Mouse (Mus musculus) heart, adult 2 months (tissue): ENCODE results near the gene Rab11a. TPM values are rescaled to one million over a fixed set of nuclear protein-coding genes. Genes with fewer than 3 reads are reported as not detected.
"Not testable (repeated sequence)": the region's sequence is repeated elsewhere in the genome, so short reads cannot be mapped to it uniquely, and the experiment has no call there.

ENCODE experiments used
- DNase-seq, 2 experiments: peaks; one replicate each; pipeline ENCODE4 v3.0.0; 2021
- H3K27ac ChIP-seq: fragments of 200-600 bp; 2 replicates; pipeline ENCODE4 v1.8.1; 2022
- H3K27me3 ChIP-seq: fragments of 200-500 bp; 2 replicates; pipeline ENCODE4 v1.6.1; 2012; ENCODE audit warnings: mild to moderate bottlenecking, low read length, inconsistent platforms, mixed read lengths; ENCODE audit not compliant: control insufficient read depth, insufficient read depth
- H3K36me3 ChIP-seq: fragments of 200-500 bp; 2 replicates; pipeline ENCODE4 v1.6.1; 2012; ENCODE audit warnings: low read length, inconsistent platforms; ENCODE audit not compliant: control insufficient read depth, insufficient read depth
- H3K4me1 ChIP-seq: fragments of 200-500 bp; 2 replicates; pipeline ENCODE4 v1.6.1; 2011; ENCODE audit warnings: low read length; ENCODE audit not compliant: control insufficient read depth, insufficient read depth
- H3K4me3 ChIP-seq: fragments of 200-600 bp; 2 replicates; pipeline ENCODE4 v1.8.1; 2022
- H3K79me2 ChIP-seq: fragments of 200-500 bp; replicated peaks from 2 replicates; pipeline ENCODE4 v1.6.1; 2012; ENCODE audit warnings: mild to moderate bottlenecking, inconsistent platforms, low read length, moderate library complexity, mixed read lengths; ENCODE audit not compliant: control insufficient read depth, insufficient read depth
- H3K9ac ChIP-seq: fragments of 200-500 bp; 2 replicates; pipeline ENCODE4 v1.6.1; 2012; ENCODE audit warnings: low read depth, mild to moderate bottlenecking, control low read depth, inconsistent platforms, low read length, mixed read lengths
- CTCF ChIP-seq: fragments of 200-600 bp; IDR thresholded peaks from 2 replicates; pipeline ENCODE4 v1.8.1; 2022; ENCODE audit warnings: antibody characterized with exemption, mild to moderate bottlenecking, moderate library complexity
- EP300 ChIP-seq: fragments of 200-500 bp; IDR thresholded peaks from 2 replicates; pipeline ENCODE4 v1.6.1; 2011; ENCODE audit warnings: low read depth, low read length, control low read depth; ENCODE audit not compliant: insufficient read depth
- POLR2A ChIP-seq: fragments of 200-500 bp; IDR thresholded peaks from 2 replicates; pipeline ENCODE4 v1.6.1; 2011; ENCODE audit warnings: mild to moderate bottlenecking, low read depth, low read length, control low read depth; ENCODE audit not compliant: insufficient read depth
- WGBS: fragments of 180-500 bp; shearing (Covaris S2); methylation state at CpG from one replicate; pipeline ENCODE4 v1.1.7; 2018; 5-methylcytosine and 5-hydroxymethylcytosine counted together
- intact Hi-C: fragments of 180-260 bp; cut with DNase I; formaldehyde crosslinking; loops from one replicate; pipeline ENCODE4 v1.15.1; 2025
- microRNA-seq, 2 experiments: library from miRNA; unstranded; fragments of <30 nt; microRNA quantifications; one replicate each; pipeline ENCODE4 v1.2.0; 2021
- polyA plus RNA-seq: library from polyadenylated mRNA; depleted of rRNA; stranded (reverse); fragments of >200 nt; gene quantifications from 2 replicates; pipeline ENCODE4 v1.2.3, GENCODE M21; 2012; rRNA removed
- total RNA-seq, 2 experiments: library from RNA; stranded (reverse); gene quantifications; 2 replicates each; pipeline ENCODE4 v1.2.3; 2021

Rab11a gene
- total and polyA plus RNA-seq, 3 experiments = 79.0 to 162 (median 154) TPM

DNA sequence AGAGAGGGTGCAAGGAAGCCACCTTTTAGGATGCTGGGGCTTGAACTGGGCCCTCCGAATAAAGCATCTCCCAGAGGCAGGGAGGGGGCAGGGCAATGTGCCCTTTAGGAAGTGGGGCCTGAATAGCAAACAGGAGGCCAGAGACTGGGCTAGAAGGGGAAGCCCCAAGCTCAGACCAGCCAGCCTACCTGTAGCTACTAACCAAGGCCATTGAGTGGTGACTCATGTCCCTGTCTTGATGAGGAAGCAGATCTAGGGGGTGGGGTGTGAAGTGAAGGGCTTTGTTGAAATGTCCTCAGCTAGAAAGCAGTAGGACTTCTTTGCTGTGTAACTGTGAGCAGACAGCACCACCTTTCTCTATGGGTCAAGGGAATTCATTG is 49.6 kb downstream of the Rab11a start:
- no peaks in the 10 kb centered on the region for H3K79me2 ChIP-seq
- H3K4me3 ChIP-seq = no peak overlapping the region
- WGBS = 67% methylated on average over 1 of the region's 1 CpGs
- no peak overlapping the region for H3K9ac ChIP-seq
- no peak for TF ChIP-seq CTCF
- no peak for TF ChIP-seq POLR2A
- no peaks in the 10 kb centered on the region for H3K36me3 ChIP-seq
- H3K27me3 ChIP-seq = no peaks in the 10 kb centered on the region
- no peak for DNase-seq
- H3K27ac ChIP-seq = no peak overlapping the region
- intact Hi-C loops = no loop called here
- H3K4me1 ChIP-seq = no peaks in the 10 kb centered on the region

DNA sequence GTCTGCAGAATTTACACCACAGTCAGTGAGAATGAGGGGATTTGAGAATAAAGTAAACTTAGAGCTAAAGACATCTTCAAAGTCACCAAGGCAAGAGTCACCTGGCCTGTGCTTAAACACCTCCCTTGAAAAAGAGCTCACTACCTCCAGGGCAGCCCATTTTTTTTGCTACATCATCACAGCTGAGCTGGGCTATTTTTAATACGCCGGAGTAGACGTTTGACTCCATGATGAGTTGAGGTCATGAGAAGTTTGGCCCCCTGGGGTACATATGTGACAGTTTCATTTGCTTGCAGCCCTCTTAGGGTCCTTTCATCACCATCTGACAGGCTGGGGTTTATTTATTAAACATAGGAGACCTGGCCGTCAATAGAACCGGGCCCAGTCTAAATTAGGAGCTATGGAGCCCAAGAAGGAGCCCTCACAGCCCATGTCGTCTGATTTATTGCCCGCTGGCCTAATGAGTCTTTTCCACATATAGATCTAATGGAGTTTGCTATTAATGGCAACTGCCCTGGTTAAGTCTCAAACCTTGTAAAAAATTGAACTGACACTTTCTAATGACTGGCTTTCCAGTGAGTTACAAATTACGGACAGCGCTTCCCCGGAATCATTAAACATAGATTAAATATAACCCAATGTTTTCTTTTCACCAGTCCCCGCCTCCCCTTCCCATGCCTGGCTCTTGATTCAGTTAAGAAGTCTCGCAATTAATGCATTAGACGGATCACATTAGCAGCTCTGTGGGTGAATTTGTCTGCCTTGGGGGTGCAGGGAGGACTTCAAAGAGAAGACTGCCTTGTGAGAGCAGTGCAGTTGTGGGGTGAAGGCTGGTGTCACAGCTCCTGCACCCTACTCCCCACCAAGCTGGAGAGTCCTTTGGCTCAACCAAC is 50.2 kb downstream of the Rab11a start:
- H3K4me1 ChIP-seq = no peaks in the 10 kb centered on the region
- WGBS = 79% methylated on average over 13 of the region's 13 CpGs
- intact Hi-C loops = no loop called here
- H3K27ac ChIP-seq = no peak overlapping the region
- no peak overlapping the region for H3K4me3 ChIP-seq
- TF ChIP-seq POLR2A (no peak), EP300 (no peak), CTCF (no peak)
- DNase-seq = no peak
- no peaks in the 10 kb centered on the region for H3K36me3 ChIP-seq
- H3K27me3 ChIP-seq = no peaks in the 10 kb centered on the region
- no peak overlapping the region for H3K9ac ChIP-seq
- no peaks in the 10 kb centered on the region for H3K79me2 ChIP-seq

- H3K9ac ChIP-seq, DNase-seq, intact Hi-C loops, H3K27me3 ChIP-seq, H3K27ac ChIP-seq, H3K79me2 ChIP-seq, H3K4me3 ChIP-seq, H3K36me3 ChIP-seq, H3K4me1 ChIP-seq: not testable (repeated sequence)
- WGBS = 33% methylated on average over 9 of the region's 11 CpGs
Measured at GRCm38 (mm10) chr9:64671341-64672319, 65.9 kb downstream of the Rab11a start.

GRCm38 (mm10) chr9:64668001-64668400 is 69.6 kb downstream of the Rab11a start:
- Histone ChIP-seq H3K27me3 (no peaks in the 10 kb centered on the region), H3K36me3 (no peaks in the 10 kb centered on the region), H3K4me1 (no peaks in the 10 kb centered on the region), H3K79me2 (no peaks in the 10 kb centered on the region), H3K9ac (no peak overlapping the region), H3K4me3 (no peak overlapping the region), H3K27ac (no peak overlapping the region)
- TF ChIP-seq CTCF = no peak
- no peak for DNase-seq
- 67% methylated on average over 2 of the region's 2 CpGs for WGBS
- intact Hi-C loops = no loop called here

DNA sequence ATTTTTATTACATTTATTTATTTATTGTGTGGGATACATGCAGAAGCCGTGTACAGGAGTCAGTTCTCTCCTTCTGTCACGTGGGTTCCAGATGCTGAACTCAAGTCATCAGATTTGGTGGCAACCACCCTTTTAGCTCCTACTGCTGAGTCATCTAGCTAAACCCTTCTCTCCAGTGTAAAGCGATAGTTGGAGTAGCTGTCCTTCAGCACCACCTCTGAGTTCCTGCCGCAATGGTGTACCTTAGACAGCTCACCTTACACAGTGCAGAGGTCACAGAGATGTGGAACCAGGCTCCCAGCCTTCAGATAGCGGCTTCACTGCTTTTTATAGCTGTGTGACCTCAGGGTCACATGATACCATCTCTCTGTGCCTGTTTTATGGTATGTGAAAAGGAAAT is 70.0 kb downstream of the Rab11a start:
- Histone ChIP-seq H3K4me3 (no peak overlapping the region), H3K4me1 (no peaks in the 10 kb centered on the region), H3K9ac (no peak overlapping the region), H3K27me3 (no peaks in the 10 kb centered on the region), H3K27ac (no peak overlapping the region), H3K79me2 (no peaks in the 10 kb centered on the region), H3K36me3 (no peaks in the 10 kb centered on the region)
- no peak for TF ChIP-seq EP300
- TF ChIP-seq POLR2A = no peak
- no peak for TF ChIP-seq CTCF
- intact Hi-C loops = no loop called here
- no peak for DNase-seq
- 5% methylated on average over 5 of the region's 5 CpGs for WGBS

DNA sequence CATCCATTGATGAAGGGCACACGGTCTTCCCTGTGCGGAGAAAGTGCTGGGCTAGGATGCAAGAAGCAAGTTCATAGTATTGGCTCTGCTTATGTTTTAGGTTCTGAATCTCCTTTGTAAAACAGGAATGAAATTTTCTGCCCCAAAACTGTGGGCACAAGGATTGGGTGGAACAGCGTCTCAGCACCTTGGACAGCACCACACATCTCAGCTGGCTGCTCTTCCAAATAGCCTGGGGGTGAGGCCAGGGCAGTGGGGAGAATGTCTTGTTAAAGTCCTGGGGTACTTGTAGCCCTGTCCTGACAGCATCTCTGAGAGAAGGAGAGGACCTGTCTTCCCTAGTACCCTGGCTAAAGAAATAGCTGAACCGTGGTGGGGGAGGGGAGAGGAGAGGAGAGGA is 71.0 kb downstream of the Rab11a start:
- Histone ChIP-seq H3K27me3 (no peaks in the 10 kb centered on the region), H3K9ac (no peak overlapping the region), H3K4me1 (no peaks in the 10 kb centered on the region), H3K4me3 (no peak overlapping the region), H3K36me3 (no peaks in the 10 kb centered on the region), H3K79me2 (no peaks in the 10 kb centered on the region), H3K27ac (no peak overlapping the region)
- DNase-seq = no peak
- 31% methylated on average over 4 of the region's 4 CpGs for WGBS
- intact Hi-C loops = no loop called here
- TF ChIP-seq POLR2A (no peak), EP300 (no peak), CTCF (no peak)

Small RNAs within 50 kb of the gene (microRNA-seq; reads per million reads assigned to microRNA genes)
- gene Gm47308 = 0 reads per million in 2 experiments

Other genes starting within 250 kb of the Rab11a start
- gene Dennd4a, start 73.6 kb upstream of the Rab11a start, total RNA-seq = 10 to 100 TPM in 1 of 2 experiments, 1 to 10 TPM in 1; 6.8 to 10.2 TPM
- 4.5 and 6.0 TPM in 2 replicates for gene Dennd4a, start 73.6 kb upstream of the Rab11a start, polyA plus RNA-seq
- gene Slc24a1, start 213.8 kb upstream of the Rab11a start, total RNA-seq = under 1 TPM; 0.05 to 0.10 TPM
- gene Slc24a1, start 213.8 kb upstream of the Rab11a start, polyA plus RNA-seq = 0.02 TPM in 1 of 2 replicates, not detected in the other
- 10 to 100 TPM; 14.0 to 15.3 TPM for gene Ints14, start 223.1 kb upstream of the Rab11a start, total RNA-seq
- gene Ints14, start 223.1 kb upstream of the Rab11a start, polyA plus RNA-seq = 11.0 and 20.5 TPM in 2 replicates